Mouse (Mus musculus) spleen, postnatal 14 days (tissue): ENCODE data around the gene Kif22.

Experiments used
- DNase-seq, 2 experiments: peaks; one replicate each; pipeline ENCODE4 v3.0.0; 2021 to 2022; ENCODE audit warnings: low spot score in 2 of 2

Kif22 gene

DNA sequence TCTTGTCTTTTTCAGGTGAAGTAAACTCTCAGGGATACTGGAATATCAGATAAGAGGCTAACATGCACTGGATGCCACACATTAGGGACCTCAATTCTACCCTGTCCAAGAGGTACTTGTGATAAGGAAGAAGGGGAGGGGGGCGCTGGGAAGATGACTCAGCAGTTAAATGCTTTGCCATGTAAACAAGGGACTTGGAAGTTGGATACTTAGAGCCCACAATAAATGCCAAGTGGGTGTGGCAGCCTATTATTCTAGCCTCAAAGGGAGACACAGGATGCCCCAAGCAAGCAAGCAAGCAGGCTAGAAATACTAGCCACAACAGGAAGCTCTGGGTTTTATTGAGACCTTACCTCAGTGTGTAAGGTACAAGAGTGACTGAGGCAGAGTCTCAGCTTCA lies 11.0 kb downstream of the Kif22 start:
- no peak for DNase-seq

DNA sequence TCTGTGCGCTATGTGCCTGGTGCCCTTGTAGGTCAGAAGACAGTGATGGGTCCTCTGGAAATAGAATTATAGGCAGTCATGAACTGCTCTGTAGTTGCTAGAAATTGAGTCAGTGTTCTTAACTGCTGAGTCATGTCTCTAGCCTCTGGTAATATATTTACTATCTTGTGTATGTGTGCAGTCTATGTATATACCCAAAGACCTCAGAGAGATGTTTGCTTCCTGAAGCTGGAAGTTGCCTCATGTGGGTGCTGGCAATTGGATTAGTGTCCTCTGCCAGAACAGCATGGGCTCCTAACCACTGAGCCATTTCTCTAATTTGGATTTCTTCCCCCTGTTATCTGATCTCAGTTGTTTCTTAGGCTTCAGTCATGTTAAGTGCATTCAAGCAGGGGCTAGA lies 12.1 kb downstream of the Kif22 start:
- no peak for DNase-seq

DNA sequence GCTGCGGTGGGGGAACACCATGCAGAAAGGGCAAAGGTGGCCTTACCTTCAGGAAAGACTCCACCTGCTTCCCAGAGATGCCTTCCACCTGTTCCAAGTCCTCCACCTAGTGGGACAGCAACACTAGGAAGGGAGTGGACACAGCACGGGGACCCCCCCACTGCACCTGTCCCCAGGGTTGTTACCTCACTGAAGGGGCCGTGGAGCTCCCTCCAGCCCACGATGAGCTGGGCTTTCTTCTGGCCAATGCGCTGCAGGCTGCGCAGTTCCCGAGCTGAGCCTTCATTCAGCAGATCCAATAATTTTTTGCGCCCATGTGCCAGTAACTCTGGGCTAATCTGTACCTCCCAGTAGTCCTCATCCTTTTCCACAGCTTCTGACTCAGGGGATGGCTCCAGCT lies 14.4 kb downstream of the Kif22 start:
- no peak for DNase-seq

DNA sequence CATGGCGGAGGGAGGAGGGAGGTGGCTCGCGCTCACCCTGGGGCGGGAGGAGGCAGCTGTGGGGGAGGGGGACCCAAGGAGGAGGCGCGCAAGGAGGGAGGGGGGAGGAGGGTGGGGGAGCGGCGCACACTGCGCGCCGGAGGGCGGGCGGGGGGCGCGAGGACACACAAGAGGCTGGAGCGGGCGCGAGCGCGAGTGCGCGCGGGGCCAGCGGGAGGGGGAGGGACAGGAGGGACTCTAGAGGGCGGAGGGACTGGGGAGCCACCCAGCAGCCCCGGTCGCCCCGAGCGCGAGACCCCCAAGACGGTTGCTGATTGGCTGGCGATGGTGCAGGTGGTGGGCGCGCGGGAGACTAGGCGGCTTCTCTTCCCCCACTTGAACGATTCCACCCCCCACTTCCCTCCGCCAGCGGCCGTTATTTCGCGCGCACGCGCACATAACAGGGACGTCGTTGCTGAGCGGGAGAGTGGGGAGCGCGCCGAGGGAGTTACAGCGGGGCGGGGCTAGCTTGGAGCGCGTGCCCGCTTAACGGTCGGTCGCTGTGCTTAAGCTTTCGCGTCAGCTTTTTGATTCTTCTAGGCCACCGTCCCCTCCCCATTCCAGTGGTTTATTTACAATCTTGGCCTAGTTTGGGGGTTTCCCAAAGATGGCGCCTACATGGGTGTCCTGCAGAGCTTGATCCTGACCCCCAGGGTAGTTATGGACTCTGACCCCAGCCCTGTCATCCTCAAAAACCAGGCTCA lies 15.1 kb downstream of the Kif22 start, which contains the start of gene Maz:
Maz (minus strand) TSS at position 54 of the 743 bp plus-strand sequence.
- peak; percentile 97 to 98 for DNase-seq

DNA sequence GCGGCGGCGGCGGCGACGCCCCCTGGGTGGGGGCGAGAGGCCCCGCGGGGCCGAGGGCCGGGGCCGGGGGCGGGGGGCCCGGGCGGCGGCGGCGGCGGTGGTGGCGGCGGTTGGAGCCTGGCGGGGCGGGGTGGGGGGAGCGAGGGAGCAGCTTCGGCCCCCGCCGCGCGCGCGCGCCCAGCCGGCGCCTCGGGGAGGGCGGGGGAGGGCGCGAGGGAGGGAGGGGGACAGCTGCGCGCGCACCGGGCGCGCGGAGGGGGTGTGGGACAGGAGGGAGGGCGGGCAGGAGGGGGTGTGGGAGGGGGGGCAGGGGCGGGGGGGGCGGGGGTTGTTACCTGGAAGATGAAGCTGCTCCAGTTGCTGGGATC lies 15.7 kb downstream of the Kif22 start:
- peak; percentile 63 to 73 for DNase-seq

DNA sequence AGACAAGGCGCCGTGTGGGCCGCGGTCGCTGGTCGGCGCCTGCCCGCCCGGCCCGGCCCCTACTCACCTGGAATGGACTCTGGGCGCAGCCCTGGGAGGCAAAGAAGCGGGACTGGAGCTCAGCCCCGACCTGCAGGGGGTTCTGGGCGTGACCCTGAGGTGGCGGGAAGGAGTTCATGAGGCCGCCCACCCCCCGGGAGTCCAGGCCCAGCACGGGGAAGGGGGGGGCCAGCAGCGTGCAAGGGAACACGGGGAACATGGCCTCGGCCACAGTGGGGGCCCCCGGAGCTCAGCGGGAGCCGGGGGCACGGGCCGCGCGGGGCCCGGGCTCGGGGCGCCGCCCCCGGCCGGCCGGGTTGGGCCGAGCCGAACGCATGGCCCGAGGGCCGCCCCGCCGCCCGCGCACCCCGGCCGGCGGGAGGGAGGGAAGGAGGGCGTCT lies 16.1 kb downstream of the Kif22 start:
- peak; percentile 49 to 62 for DNase-seq

DNA sequence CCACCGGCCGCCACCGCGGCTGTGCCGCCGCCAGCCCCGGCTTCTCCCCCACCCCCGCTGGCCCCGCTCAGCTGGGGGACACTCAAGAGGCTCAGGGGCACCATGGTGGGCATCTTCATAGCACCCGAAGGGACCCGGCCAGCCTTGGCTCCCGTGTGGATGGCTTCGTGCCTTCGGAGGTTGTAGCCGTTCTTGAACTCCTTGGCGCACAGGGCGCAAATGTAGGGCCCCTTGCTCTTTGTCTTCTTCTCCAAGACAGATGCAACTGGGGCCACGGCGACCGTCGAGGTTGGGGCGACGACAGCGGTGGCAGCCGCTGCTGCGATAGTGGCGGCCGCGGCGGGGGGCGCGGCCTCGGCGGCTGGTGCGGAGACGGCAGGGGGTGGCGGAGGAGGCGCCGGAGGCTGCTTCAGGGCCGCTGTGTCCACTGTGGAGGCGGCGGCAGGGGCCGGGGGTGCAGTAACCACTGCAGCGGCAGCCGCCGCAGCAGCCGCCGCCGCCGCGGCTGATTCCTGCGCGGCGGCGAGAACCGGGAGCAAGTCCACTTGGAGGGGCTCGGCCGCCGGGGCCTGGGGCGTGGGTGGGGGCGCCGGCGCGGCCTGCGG lies 16.6 kb downstream of the Kif22 start:
- peak in 1 of 2 experiments; percentile 54 for DNase-seq

DNA sequence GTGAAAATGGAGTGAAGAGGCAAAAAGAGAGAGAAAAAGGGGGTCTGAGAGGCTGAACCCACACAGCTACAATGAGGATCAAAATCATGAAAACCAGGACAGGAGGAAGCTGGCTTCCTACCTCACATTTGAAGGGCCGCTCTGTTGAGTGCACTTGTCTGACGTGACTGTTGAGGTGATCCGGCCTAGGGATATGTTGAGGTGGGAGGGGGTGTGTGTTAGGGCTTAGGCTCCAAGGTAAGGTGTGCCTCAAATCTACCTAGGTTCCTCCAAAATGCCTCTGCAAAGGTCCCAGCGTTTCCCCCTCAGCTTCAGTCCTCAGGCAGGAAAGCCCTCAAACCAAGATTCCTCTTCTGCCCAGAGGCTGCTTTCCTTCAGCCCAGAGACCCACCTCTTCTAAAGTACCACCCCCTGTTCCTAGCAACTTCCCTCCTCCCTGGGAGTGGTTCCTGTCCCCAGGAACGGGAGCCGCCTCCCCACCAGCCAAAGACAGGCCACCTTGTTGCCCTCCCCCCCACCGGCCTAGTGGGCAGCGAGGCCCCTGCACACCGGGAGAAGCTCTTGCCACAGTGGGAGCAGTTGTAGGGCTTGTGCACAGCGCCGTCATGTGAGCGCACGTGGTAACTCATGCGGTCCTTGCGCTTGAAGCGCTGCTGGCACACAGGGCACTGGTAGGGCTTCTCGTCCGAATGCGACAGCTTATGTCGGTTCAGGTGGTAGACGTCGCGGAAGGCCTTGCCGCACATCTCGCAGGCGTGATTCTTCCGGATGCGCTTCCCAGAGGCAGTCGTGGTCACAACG lies 17.3 kb downstream of the Kif22 start:
- peak; percentile 64 to 75 for DNase-seq

DNA sequence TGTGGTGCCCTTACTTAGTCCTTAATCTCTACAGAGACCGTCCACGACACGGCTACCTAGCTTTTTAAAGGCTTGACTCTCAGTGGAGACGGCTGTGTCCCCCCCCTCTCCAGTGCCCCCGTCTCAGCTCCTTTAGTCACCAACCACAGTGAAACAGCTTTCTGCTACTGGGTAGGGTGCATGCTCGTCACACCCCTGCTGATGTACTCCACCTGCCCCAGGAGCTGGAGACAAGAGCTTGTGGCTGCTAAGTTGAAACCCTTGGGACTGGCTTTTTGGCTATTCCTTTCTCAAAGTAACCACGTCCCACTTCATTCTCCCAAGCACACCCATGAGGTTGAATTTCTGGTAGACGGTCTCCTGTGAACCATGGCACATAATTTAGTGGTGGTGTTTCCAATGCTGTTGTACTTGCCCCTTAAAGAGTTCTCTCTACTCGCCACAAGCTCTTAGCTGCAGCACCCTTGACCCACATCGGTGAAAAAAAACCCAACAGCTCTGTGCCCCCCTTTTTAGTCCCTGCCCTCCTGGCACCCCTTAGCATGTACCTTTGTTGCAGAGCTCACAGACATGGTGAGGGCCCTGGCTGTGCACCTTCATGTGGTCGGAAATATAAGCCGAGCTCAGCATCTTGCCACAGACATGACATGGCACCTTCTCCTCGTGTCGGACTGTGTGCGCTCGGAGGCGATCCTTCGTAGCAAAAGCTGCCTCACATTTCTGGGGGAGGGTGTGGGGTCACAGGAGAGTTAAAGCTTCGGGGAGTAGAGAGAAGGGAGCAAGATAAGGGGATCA lies 18.2 kb downstream of the Kif22 start:
- DNase-seq, result no peak

DNA sequence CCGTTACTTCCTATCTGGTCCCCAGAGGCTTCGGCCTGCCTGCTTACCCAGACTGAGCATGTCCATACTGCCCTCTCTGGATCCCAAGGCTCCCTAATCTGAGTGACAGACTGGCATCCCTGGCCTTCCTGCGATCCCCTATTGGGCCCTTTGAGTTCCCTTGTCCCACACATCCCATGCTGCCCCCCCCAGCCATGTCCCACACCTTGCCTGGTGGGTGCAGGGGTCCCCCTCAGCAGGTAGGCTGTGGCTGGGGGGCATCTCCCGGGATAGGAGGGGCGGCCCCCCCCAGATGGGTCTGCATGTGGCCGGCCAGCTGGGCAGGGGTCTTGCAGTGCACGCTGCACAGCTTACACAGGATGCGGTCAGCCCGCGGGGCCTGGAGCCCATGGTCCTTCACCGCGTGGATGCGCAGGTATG lies 19.0 kb downstream of the Kif22 start:
- no peak for DNase-seq

DNA sequence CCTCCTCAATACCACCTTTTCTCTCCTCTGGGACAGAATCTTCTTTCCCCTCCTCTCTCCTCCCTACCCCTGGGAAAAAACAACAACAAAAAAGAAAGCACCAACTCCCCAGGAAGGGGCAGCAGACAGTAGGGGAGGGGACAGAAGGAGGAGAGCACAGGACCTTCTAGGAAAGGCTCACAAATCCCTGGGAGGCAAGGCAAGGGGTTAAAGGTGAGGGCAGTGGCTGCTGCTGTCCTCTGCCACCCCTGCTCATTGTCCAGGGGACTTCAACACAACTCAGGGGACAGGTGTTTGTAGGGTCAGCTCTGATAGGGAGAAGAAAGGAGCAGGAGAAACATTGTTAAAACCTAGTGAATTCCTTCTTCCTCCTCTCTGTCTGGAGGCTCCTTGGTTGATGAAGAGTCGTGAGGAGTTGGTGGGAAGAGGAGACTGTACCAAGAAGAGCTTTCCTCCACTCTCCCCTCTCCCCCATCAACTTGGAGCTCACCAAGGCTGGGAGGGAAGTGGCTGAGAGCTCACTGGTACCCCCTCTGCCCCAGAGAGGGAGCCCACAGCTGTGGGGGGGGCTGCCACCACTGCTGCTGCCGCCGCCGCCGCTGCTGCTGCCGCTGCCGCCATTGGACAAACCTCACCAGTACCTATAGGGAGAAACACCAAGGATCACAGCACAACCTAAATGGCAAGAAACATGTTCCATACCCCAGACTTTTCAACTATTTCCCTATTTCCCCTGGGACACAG lies 19.6 kb downstream of the Kif22 start:
- no peak for DNase-seq

DNA sequence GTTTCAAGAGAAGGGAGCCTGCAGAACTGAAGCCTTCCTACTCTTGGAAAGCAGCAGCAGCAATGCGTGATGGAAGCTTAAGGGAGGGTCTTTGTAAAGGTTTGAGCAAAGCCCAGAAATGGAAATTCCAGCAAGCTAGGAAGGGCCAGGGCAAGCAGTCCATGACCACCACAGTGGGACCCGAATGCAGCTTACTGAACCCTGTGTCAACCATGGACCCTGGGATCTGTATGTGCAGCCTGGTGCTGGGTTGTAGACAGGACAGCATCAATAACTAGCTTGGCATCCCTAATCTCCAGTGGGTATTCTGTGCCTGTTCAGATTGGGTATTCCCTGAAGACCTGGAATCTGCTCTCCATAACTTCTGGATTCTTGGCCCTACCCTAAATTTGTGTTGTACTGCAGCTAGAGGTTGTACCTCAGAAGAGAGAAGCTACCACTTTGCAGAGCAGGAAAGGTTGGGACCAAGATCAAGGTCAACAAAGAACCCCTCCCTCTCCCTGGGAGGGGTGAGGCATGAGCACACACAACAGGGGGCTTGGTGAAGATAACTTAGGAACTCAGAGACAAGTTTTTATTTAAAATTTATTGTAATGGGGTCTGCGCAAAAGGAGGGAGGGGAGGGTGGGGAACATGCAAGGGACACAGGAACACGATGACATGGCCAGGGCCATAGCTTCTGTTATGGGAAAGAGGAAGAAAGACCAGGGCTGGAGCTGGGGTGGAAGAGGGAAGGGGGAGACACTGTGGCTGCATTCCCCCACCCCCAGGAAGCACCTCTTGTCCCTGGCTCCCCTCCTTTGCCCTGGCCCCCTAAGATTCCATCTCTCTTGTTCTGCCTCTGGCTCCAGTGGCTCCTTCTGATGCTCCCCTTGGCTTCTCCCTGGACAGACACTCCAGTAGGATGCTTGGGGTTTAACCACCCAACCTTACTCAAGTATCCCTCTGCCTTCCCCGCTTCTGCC lies 20.4 kb downstream of the Kif22 start:
- DNase-seq, result no peak

DNA sequence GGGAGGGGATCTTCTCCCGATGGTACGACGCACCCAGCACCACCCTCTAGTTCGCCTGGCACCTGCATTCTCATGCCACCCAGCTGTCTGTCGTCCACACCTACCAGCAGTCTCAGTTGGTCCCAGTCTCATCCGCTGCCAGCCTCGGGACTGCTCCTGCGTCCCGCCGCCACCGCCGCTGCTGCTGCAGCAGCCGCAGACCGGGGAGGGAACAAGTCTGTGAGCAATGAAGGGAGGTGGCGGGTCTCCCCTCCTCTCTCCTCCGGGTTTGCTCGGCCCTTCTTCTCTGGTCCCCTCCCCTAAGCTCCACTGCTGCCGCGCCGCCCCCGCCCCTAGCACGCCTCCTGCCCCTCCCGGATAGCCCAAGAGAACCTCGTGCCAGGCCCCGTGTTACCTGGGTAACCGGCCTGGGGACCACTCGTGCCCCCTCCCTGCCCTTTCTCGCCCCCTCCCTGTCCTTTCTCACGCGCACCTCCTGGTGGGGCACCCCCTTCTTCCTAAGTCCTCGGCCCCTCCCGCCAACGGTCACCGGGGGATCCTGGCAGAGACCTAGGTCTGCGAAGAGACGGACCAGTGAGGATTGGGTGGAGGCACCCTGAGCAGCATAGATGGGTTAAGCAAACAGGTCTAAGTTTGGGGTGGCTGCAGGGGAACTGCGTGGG lies 21.2 kb downstream of the Kif22 start, which contains the start of the genes Gm42742 and Prrt2:
Gm42742 (minus strand) TSS at position 197 of the 662 bp plus-strand sequence.
Prrt2 (minus strand) TSS at position 311 of the 662 bp plus-strand sequence.
- no peak for DNase-seq

DNA sequence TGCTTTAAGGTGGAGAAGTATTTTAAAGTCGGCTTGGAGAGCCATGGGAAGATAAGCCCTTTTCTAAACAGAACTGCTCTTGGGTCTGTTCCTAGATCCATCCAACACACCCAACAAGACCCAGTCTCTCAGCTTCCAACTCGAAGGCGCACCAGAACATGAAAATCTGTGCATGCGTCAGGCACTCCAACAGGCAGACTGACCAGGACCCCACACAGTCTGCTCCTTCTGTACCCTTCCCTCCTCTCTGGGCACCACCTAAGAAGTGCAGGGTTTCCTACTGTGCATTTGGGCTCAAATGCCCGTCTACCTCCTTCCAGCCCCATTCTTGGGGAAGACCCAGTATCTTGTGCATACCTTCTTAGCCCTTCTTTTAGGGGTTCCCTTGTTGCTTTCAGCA lies 21.8 kb downstream of the Kif22 start:
- no peak for DNase-seq

DNA sequence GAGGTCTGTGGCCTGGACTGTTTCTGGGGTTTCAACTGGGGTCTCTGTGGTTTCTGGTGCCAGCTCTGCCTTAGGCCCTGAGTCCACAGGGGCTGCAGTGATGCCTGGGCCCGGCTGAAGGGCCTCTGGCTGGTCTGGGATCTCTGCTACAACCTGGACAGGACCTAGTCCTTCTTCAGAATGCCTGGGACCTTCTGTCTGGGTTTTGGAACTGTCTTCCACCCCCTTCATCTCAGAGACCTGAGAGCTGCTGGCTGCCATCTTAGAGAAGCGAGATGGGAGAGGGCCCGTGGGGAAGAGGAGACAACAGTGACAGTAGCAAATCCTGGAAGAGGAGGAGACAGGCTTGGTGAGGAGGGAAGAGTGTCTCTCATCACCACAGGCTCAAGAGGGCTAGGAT lies 22.2 kb downstream of the Kif22 start:
- no peak for DNase-seq

DNA sequence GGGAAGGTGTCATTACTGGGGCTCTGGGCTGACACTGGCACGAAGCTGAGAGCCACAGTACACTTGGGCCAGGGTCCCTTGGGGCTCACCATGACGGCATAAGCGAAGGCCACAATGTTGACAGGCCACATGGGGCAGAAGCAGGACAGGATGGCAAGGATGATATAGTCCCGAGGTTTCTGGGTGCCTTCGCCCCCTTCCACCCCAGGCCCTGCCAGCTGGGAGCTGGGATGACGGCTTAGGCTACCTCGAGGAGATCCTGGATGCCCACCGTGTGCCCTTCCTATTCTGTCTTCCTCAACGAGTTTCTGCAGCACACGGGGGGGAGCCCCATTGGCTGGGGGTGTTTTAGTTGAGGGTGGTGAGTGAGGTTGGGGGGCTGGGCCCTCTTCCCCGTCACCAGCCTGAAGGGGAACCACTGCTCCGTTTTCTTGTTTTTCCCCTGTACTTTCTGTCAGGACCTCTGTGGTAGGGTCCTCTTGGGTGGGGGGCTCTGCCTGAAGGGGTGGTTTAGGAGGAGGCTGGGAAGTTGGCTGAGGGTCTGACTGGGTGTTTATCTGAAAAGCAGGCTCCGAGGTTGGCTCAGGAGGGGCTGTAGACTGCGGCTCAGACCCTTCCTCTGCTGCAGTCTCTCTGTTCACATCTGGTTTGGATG lies 22.8 kb downstream of the Kif22 start:
- no peak for DNase-seq

DNA sequence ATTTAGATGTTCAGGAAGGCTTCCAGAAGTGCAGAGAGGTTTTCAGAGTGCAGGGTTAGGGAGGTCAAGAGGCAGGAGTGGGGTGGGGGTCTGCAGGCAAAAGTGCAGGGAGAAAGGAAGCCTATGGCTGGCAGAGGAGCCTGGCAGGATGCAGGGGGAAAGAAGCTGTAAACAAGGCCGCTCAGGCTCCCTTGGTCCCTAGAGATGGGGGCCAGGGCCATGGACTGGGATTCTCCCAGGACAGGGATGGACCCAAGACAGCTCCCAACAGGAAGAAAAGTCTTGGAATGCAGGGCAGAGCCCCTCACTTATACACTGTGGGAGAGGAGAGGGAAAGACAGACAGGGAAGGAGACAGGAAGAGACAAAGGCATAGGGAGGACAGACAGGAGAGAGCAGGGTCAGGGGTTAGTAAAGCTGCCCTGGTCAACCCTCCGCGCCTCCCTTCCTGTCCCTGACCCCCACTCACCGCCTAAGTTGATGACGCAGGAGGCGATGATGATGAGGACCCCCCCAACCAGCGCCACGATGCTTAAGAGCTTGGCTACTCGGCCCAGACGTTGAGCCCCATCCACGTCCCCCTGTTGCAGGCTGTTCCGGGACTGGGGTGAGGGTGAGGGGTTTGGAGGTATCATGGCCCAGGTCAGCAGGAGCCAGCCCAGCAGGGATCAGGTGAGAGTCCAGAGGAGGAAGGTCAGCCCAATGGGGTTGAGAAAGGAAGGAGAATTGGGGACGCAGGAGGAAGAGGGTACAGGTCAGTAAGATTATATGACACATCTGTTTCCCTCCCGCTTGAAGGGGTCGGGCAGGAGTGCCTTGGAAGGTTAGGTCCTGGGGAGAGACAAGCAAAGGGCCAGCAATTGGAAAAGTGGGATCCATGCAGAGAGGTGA lies 23.6 kb downstream of the Kif22 start:
- DNase-seq, result no peak

DNA sequence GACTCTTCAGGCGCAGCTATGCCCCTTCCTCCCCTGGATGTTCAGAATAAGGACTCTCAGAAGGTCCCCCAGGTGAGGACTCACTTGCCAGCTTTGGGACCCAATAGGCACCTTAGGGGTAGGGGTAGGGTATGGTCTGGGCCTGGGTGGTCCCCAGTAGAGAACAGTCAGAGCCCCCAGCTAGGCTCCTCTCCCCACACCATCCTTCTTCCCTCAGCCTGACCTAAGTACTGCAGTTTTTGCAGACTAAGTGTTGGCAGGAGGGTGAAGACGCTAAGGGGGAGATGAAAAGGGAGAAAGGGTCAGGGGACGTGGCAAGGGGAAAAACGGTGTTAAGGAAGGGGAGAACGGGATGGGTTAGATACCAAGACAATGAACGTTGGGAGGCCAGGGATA lies 24.3 kb downstream of the Kif22 start:
- DNase-seq, result no peak
